Mouse (Mus musculus) kidney, adult 2 months (tissue): ENCODE measurements around the gene Sap30bp. TPM values are rescaled to one million over a fixed set of nuclear protein-coding genes. Genes with fewer than 3 reads are reported as not detected.

Experiments used
- DNase-seq: peaks from one replicate; pipeline ENCODE4 v3.0.0; 2021
- H3K27ac ChIP-seq: fragments of 200-500 bp; 2 replicates; pipeline ENCODE4 v1.5.1; 2012; ENCODE audit warnings: low read depth, low read length, control low read depth, inconsistent platforms; ENCODE audit not compliant: insufficient read depth
- H3K27me3 ChIP-seq: fragments of 200-500 bp; replicated peaks from 2 replicates; pipeline ENCODE4 v1.6.1; 2012; ENCODE audit warnings: mild to moderate bottlenecking, moderate library complexity, low read length, inconsistent platforms; ENCODE audit not compliant: control insufficient read depth, insufficient read depth
- H3K36me3 ChIP-seq: fragments of 200-500 bp; 2 replicates; pipeline ENCODE4 v1.6.1; 2012; ENCODE audit warnings: mild to moderate bottlenecking, moderate library complexity, low read length, inconsistent platforms; ENCODE audit not compliant: control insufficient read depth, insufficient read depth
- H3K4me1 ChIP-seq: fragments of 200-500 bp; 2 replicates; pipeline ENCODE4 v1.6.1; 2011; ENCODE audit warnings: low read length; ENCODE audit not compliant: control insufficient read depth, insufficient read depth
- H3K4me3 ChIP-seq: fragments of 200-500 bp; 2 replicates; pipeline ENCODE4 v1.5.1; 2011; ENCODE audit warnings: mild to moderate bottlenecking, low read depth, low read length, control low read depth; ENCODE audit not compliant: insufficient read depth
- CTCF ChIP-seq: fragments of 200-500 bp; conservative IDR thresholded peaks from 2 replicates; pipeline ENCODE4 v1.5.1; 2011; ENCODE audit warnings: low read depth, mild to moderate bottlenecking, control low read depth, low read length, moderate library complexity, mixed read lengths; ENCODE audit not compliant: insufficient read depth, insufficient read length
- POLR2A ChIP-seq: fragments of 200-500 bp; IDR thresholded peaks from one replicate; pipeline ENCODE4 v1.6.1; 2011; ENCODE audit warnings: low read depth, low read length, control low read depth
- WGBS: fragments of 180-500 bp; shearing (Covaris S2); methylation state at CpG from one replicate; pipeline ENCODE4 v1.1.7; 2018; 5-methylcytosine and 5-hydroxymethylcytosine counted together
- polyA plus RNA-seq: library from polyadenylated mRNA; depleted of rRNA; stranded (reverse); fragments of >200 nt; gene quantifications from 2 replicates; pipeline ENCODE4 v1.2.3, GENCODE M21; 2012

Gene Sap30bp
- polyA plus RNA-seq, 1 experiment: 20.5 TPM

DNA sequence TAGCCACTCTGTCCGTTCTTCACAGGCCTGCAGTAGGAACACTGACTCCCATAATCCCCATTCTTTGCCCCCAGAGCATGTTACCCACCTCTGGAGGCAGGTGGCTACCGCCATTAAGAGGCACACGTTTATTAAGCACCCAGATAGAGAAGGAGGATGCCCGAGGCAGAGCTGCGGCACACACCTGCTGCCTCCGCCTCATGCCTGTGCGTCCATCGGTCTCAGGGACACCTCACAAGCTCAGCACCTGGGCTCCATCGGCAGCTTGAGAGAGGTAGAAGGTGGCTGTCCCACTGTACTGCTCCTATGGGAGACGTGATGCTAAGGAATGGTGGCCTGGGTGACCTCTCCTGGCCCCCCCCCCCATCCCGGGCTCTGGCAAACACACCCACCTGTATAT lies 75.3 kb downstream of the Sap30bp start:
- H3K4me1 ChIP-seq: peaks cover 16% of the 10 kb centered on the region
- WGBS: 92% methylated on average over 11 of the region's 11 CpGs
- DNase-seq: no peak
- no peak for TF ChIP-seq POLR2A
- TF ChIP-seq CTCF: no peak
- no peak overlapping the region for H3K27ac ChIP-seq
- H3K4me3 ChIP-seq: no peak overlapping the region
- H3K27me3 ChIP-seq: no peaks in the 10 kb centered on the region
- H3K36me3 ChIP-seq: no peaks in the 10 kb centered on the region

DNA sequence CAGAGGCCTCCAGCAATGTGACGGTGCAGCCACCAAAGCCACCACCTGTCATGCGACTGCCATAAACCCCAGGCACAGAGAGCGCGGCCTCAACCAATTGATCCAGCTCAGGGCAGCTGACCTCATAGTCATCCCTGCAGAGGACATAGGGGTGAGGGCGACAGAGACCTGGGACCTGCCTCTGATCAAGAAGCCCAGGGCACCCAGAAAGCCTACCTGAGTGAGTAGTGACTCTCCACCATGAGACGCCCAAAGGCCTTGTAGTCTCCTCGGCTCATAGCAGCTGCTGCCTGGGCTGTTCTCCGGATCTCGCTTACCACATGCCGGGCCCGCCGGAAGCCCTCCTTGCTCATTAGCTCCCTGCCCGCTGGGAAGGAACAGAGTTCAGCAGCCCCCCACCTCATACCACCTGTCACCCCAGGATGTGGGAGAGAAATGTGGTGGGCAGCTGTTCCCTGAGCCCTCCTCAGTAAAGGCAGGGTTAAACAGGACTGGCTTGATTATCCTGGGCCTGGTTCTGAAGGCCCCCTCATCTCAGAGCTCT lies 75.8 kb downstream of the Sap30bp start:
- Histone ChIP-seq H3K36me3 (no peaks in the 10 kb centered on the region), H3K27me3 (no peaks in the 10 kb centered on the region), H3K27ac (no peak overlapping the region), H3K4me1 (peaks cover 16% of the 10 kb centered on the region), H3K4me3 (no peak overlapping the region)
- TF ChIP-seq CTCF: no peak
- DNase-seq: no peak
- 92% methylated on average over 13 of the region's 13 CpGs for WGBS

DNA sequence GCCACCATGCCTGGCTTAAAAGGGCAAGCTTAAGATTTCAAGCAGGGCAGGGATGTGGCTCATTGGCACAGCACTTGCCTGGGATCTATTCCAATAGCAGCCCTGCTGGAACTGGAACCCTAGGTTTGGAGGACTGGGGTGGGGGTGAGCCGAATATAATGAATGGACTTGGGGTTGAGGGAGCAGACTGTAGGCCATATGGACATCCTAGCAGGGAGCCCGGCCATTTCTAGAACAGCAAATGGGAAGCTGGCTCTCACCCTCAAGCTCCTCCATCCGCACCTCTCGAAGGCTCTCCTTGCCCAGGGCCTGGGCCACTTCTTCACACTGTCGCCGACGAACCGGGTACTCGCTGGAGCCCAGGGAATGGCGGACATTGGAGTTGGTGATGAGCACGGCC lies 76.6 kb downstream of the Sap30bp start:
- TF ChIP-seq CTCF (no peak), POLR2A (no peak)
- peaks cover 16% of the 10 kb centered on the region for H3K4me1 ChIP-seq
- H3K36me3 ChIP-seq: no peaks in the 10 kb centered on the region
- no peak overlapping the region for H3K27ac ChIP-seq
- H3K27me3 ChIP-seq: no peaks in the 10 kb centered on the region
- no peak for DNase-seq
- H3K4me3 ChIP-seq: no peak overlapping the region
- 92% methylated on average over 11 of the region's 11 CpGs for WGBS

- H3K27me3 ChIP-seq: no peaks in the 10 kb centered on the region
- WGBS: 95% methylated on average over 8 of the region's 8 CpGs
- H3K4me3 ChIP-seq: no peak overlapping the region
- H3K27ac ChIP-seq: no peak overlapping the region
- H3K4me1 ChIP-seq: peaks cover 15% of the 10 kb centered on the region
- TF ChIP-seq POLR2A (no peak), CTCF (no peak)
- no peaks in the 10 kb centered on the region for H3K36me3 ChIP-seq
- no peak for DNase-seq
Observed at GRCm38 (mm10) chr11:116010146-116010545, 77.1 kb downstream of the Sap30bp start.

GRCm38 (mm10) chr11:116010948-116011347 lies 77.9 kb downstream of the Sap30bp start:
- no peak for TF ChIP-seq CTCF
- TF ChIP-seq POLR2A: no peak
- Histone ChIP-seq H3K27me3 (no peaks in the 10 kb centered on the region), H3K4me1 (peaks cover 9% of the 10 kb centered on the region; the same call in 1 of the 2 replicates), H3K4me3 (no peak overlapping the region), H3K36me3 (no peaks in the 10 kb centered on the region), H3K27ac (no peak overlapping the region)
- WGBS: 88% methylated on average over 5 of the region's 5 CpGs
- DNase-seq: no peak

GRCm38 (mm10) chr11:116011529-116012261 lies 78.6 kb downstream of the Sap30bp start:
- no peaks in the 10 kb centered on the region for H3K36me3 ChIP-seq
- H3K4me3 ChIP-seq: peak overlapping the region; percentile 66
- TF ChIP-seq CTCF (no peak), POLR2A (no peak)
- no peaks in the 10 kb centered on the region for H3K27me3 ChIP-seq
- H3K4me1 ChIP-seq: peaks cover 9% of the 10 kb centered on the region; the same call in 1 of the 2 replicates
- no peak overlapping the region for H3K27ac ChIP-seq
- WGBS: 41% methylated on average over 14 of the region's 14 CpGs
- no peak for DNase-seq

GRCm38 (mm10) chr11:116012262-116012947 lies 79.3 kb downstream of the Sap30bp start, which contains the start of gene Galk1:
Galk1 (minus strand) TSS chr11:116012719.
- peaks cover 9% of the 10 kb centered on the region; the same call in 1 of the 2 replicates for H3K4me1 ChIP-seq
- peak; percentile 96 for DNase-seq
- peak; percentile 16 for TF ChIP-seq POLR2A
- TF ChIP-seq CTCF: no peak
- H3K4me3 ChIP-seq: peak within 1 kb of the TSS; percentile 66
- no peak within 1 kb of the TSS for H3K27ac ChIP-seq
- WGBS: under 1% methylated on average over 55 of the region's 55 CpGs
- H3K36me3 ChIP-seq: no peaks in the 10 kb centered on the region
- no peaks in the 10 kb centered on the region for H3K27me3 ChIP-seq
